Mouse (Mus musculus) cerebellum, adult 11-12 months (tissue): ENCODE results near the gene Kank2.
A peak's percentile ranks its signal among the peaks of the same experiment; 100 is the strongest.
"Not testable (repeated sequence)": the region's sequence is repeated elsewhere in the genome, so short reads cannot be mapped to it uniquely, and the experiment has no call there.

Source experiments
- DNase-seq: peaks from one replicate; pipeline ENCODE4 v3.0.0; 2022

The Kank2 gene

DNA sequence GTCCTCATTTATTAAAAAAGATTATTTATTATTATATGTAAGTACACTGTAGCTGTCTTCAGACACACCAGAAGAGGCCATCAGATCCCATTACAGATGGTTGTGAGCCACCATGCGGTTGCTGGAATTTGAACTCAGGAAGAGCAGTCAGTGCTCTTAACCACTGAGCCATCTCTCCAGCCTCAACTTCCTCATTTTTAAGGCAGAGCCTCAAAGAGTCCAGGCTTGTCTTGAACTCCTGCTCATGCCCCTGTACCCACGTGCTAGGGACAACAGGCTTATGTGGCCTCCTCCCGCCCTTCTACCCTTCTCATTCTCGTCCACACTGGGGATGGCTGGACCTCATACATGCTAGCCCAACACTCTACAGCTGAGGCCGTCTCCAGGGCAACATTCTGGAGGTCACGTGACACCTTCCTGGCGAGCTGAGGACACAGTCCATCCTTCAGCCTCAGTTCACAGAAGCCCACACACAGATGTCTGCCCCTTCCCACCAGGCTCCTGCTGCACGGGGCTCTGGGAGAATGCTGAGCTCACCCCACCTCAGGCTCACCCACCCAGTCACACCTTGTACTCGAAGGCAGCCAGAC, 18.3 kb upstream of the Kank2 start:
- no peak for DNase-seq

GRCm38 (mm10) chr9:21811170-21811569, 12.6 kb upstream of the Kank2 start:
- no peak for DNase-seq

DNA sequence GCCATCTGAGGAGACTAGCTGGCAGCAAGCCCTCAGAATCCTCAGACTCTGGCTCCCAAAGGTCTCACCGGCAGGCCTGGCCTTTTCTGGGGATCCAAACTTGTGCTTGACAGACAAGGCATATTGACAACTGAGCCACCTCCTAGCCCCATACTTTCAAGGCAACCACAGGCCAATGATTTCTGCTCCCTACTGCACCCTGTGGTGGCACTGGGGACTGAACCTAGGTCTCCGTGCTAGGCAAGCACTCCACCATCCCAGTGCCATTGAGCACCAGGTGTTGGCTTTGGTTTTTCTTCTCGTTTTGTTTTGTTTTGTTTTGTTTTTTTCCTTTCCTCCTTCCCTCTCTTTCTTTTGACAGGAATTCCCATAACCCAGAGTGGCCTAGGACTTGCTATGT, 10.0 kb upstream of the Kank2 start:
- no peak for DNase-seq

GRCm38 (mm10) chr9:21806976-21807375, 8.4 kb upstream of the Kank2 start:
- no peak for DNase-seq

DNA sequence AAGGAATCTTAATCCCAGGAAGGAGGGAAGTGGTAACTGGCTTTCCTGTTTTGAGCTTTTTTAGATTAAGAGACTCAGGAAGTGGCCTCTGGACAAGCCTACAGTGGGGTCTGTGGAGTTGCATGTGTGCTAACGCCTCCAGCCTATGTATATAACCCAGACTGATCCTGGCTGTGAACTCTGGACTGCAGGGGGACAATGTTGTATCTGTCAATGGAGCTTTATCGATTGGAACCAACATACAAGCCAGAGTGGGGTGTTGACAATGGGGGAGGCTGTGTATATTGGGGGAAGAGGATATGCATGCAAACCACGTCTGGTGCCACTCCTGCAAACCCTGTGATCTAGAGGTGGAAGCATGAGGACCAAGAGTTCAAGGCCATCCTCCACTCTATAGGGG, 7.8 kb upstream of the Kank2 start:
- DNase-seq, result no peak

DNA sequence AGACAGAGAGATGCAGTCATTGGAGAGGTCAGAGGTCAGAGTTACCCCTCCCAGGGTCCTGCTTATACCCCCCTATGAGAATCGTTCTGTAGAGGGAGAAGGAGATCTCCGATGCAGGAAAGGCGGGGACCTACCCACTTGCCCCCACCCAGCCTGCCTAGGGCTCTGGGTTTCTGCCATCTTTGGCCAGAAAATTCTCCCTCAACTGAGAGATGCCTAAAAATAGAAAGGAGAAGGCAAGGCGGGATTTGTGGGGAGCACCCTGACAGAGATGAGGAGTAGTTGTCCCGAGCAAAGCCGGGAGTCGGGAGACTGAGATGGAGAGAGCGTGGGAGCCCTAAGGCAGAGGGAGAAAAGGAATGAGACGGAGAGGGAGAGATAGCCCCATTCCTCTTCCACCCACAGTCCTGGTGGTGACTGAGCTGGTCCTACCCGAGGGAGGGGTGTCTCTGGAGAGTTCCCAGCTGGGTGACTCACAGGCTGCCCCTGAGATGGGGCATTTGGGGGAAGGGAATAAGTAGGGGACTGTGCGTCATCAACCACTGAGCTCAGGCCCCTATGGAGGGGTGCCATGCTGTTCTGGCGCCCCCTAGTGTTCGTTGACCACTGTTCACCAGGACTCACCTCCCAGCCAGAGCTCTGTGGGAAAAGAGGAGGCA, 5.6 kb upstream of the Kank2 start:
- peak; percentile 86 for DNase-seq

- DNase-seq, result no peak
Observed at GRCm38 (mm10) chr9:21801591-21801990, 3.0 kb upstream of the Kank2 start.

DNA sequence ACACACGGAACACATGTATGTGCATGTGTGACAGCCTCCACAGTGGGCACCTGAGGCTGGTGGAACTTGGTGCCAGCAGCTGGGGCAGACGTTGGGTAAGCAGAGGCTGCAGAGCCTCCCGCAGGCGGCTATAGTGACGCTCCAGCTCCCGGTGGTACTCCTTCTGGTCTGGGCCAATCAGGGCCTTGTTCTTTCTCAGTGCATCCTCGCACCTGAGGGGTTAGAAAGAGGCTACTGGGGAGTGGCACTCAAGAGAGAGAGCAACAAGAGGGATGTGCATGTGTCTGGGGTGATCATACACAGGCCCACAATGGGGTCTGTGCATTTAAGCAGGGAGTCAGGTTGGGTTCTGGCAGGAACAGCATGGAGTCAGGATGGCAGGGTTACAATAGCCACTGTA, 2.6 kb upstream of the Kank2 start:
- no peak for DNase-seq

- DNase-seq, result no peak
Observed at GRCm38 (mm10) chr9:21799010-21799350, 436 bp upstream of the Kank2 start.

GRCm38 (mm10) chr9:21797921-21798344, 611 bp downstream of the Kank2 start:
- no peak for DNase-seq

GRCm38 (mm10) chr9:21796919-21797318, 1.6 kb downstream of the Kank2 start:
- DNase-seq, result no peak

GRCm38 (mm10) chr9:21796259-21796658, 2.3 kb downstream of the Kank2 start:
- peak; percentile 55 for DNase-seq

DNA sequence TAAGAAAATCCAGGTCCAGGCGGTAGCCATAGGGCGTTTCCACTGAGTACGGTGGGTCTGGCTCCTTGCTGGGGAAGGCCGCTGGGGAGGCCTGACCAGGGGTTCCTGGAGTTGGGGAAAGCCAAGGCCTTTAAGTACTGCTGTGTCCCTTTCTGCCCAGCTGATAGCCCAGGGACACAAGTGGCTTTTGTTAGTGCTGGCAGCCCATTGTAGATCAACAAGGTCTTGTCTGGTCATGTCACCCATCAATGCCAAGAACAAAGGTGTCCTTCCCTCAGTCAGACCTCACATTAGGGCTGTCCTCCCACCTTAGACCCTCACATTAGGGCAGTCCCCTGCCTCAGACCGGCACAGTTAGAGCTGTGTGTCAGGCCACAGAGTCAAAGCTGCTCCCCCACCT, 3.0 kb downstream of the Kank2 start:
- DNase-seq, result no peak

- peak; percentile 90 for DNase-seq
Observed at GRCm38 (mm10) chr9:21794925-21795324, 3.6 kb downstream of the Kank2 start.

DNA sequence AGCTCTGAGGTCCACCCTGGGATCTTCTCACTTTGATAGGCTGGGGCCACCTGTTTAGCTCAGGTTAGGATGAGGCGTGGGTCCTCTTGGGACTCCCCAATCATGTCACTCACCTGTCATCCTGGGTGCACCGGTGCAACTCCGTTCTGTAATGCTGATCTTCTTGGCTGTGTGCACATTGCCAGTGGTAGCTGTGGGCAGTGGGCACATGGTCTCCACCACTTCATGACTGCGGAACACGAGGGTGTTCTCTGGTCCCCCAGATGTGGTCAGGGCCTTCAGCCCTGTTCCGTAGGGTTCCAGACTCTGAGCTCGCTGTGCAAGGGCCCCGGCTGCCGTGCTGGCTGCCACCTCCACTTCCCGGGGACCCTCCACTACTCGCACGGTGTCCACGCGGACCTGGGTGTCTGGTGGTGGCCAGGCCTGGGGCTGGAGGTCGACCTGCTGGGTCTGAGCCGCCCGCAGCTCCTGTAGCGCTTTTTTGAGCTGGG, 4.2 kb downstream of the Kank2 start:
- peak; percentile 53 for DNase-seq

DNA sequence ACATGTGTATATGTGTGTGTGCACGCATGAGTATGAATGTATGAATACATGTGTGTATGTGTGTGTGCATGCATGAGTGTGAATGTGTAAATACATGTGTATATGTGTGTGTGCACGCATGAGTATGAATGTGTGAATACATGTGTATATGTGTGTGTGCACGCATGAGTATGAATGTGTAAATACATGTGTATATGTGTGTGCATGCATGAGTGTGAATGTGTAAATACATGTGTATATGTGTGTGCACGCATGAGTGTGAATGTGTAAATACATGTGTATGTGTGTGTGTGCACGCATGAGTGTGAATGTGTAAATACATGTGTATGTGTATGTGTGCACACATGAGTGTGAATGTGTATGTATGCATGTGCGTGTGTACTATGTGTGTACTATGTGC, 5.0 kb downstream of the Kank2 start:
- not testable (repeated sequence) for DNase-seq

- peak; percentile 65 for DNase-seq
Observed at GRCm38 (mm10) chr9:21792644-21793043, 5.9 kb downstream of the Kank2 start.

DNA sequence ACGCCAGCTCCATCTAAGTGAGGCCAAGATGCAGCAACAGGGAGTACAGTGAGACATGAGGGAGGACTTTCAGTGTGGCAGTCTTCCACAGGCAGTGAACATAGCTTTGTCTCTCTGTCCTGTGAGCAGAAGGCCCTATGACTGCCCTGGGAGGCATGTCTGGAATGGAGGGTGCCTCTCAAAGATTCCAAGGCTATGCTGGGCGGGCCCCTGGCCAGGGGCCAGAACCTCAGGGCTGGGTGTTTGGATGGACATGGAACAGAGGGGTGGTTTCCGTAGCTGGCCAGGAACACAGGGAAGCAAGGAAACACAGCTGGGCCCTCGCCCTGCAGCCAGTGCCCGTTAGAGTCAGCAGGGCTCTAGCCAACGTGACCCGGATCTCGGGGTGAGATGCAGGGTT, 6.7 kb downstream of the Kank2 start:
- no peak for DNase-seq

DNA sequence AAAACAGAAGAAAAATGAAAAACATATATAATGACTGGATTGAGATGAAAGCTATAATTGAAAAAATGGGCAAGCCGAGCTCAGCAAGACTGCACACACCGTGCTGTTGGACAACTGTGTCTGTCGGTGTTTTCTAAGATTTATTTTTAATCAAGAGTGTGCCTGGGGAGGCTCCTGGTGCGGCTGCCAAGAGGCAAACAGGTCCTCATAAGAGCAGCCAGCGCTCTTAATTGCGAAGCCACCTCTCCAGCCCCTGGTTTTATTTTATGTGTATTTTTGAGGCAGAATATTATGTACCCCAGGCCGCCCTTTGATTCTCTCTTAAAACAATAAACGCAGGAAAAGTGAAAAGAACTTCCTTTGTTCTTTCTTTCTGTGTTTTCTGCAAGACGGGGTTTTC, 10.3 kb downstream of the Kank2 start:
- no peak for DNase-seq

- no peak for DNase-seq
Observed at GRCm38 (mm10) chr9:21787654-21788053, 10.9 kb downstream of the Kank2 start.

DNA sequence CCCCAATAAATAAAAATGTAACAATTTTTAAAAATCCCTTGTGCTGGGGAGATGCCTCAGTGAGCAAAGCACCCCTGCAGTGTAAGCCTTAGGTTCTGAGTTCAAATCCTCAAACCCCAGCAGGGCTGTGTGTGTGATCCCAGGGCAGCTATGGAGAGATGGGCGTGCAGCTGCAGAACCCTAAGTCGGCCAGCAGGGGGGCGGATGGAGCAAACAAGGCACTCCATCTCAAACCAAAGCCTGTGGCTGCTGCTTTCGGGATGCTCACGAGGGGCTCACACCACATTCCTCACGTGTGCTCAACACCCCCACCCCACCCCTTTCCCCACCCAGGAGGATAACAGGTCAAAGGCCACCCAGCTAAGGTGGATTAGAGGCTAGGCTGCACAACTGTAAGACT, 11.6 kb downstream of the Kank2 start:
- DNase-seq, result peak; percentile 65

GRCm38 (mm10) chr9:21786309-21786708, 12.2 kb downstream of the Kank2 start:
- not testable (repeated sequence) for DNase-seq

GRCm38 (mm10) chr9:21784517-21785307, 13.8 kb downstream of the Kank2 start:
- DNase-seq, result no peak
